In genomic region chr1:165730129-165730528, GRCm38 (mm10) we compare ENCODE assay signal across 22 mouse cellular contexts. TPM values are rescaled to one million over a fixed set of nuclear protein-coding genes. Genes with fewer than 3 reads are reported as not detected.
DNase-seq lines count a peak whose midpoint lies in the region; ATAC-seq lines count a peak whose summit lies in the region.
"Had no signal": no experiment of that assay in that cellular context is flagged by ENCODE, and none has a peak within 500 bp of the region (broad histone marks: within the 10 kb centered on the region; RNA-seq: fewer than 3 reads in every experiment).

No protein-coding gene starts in this region.

- no peak overlapping the region for H3K4me3 ChIP-seq in midbrain, embryonic 13.5 days (replicated peaks)
- no peak overlapping the region for H3K4me3 ChIP-seq in kidney, embryonic 15.5 days (replicated peaks)

- H3K9me3 ChIP-seq in midbrain, embryonic 13.5 days: no peaks in the 10 kb centered on the region
- no peaks in the 10 kb centered on the region for H3K9me3 ChIP-seq in kidney, embryonic 15.5 days (replicated peaks)

- no peak for ATAC-seq in midbrain, embryonic 13.5 days
- no peak for ATAC-seq in kidney, embryonic 15.5 days (replicated peaks; ENCODE audit: low FRiP score)
- no peak for ATAC-seq in frontal cortex, adult (ENCODE audit: low TSS enrichment)
- ATAC-seq: forebrain, embryonic 14.5 days; hindbrain, postnatal 0 days; lung, postnatal 0 days; midbrain, embryonic 16.5 days had no signal

- no peaks in the 10 kb centered on the region for H3K36me3 ChIP-seq in midbrain, embryonic 13.5 days
- H3K36me3 ChIP-seq in kidney, embryonic 15.5 days: no peaks in the 10 kb centered on the region

- H3K27ac ChIP-seq in midbrain, embryonic 13.5 days: no peak overlapping the region
- H3K27ac ChIP-seq in kidney, embryonic 15.5 days: no peak overlapping the region
- H3K27ac ChIP-seq: hindbrain, postnatal 0 days; macrophage; stomach, postnatal 0 days had no signal

- H3K27me3 ChIP-seq in midbrain, embryonic 13.5 days: no peaks in the 10 kb centered on the region
- no peaks in the 10 kb centered on the region for H3K27me3 ChIP-seq in kidney, embryonic 15.5 days

- no peak overlapping the region for H3K4me2 ChIP-seq in midbrain, embryonic 13.5 days (replicated peaks)
- H3K4me2 ChIP-seq in kidney, embryonic 15.5 days: no peak overlapping the region
- H3K4me2 ChIP-seq: heart, embryonic 11.5 days had no signal

- H3K9ac ChIP-seq in midbrain, embryonic 13.5 days (replicated peaks): no peak overlapping the region
- H3K9ac ChIP-seq in kidney, embryonic 15.5 days: no peak overlapping the region

- 45% methylated on average over 1 of the region's 1 CpGs for WGBS in midbrain, embryonic 13.5 days
- 21% methylated on average over 1 of the region's 1 CpGs for WGBS in kidney, embryonic 15.5 days

- DNase-seq in spleen, postnatal 36 days (ENCODE audit: low spot score in 2 of 2): peak; percentile 26 to 38
- no peak for DNase-seq in spleen, postnatal 10 days (ENCODE audit: low spot score in 2 of 2)
- DNase-seq in induced T-regulatory cell, adult 2 months (ENCODE audit: low read depth): peak; percentile 60
- DNase-seq in thymus, postnatal 0 days (ENCODE audit: low spot score): peak; percentile 69
- DNase-seq in kidney, adult 8-10 months: no peak
- DNase-seq: adrenal gland, postnatal 14 days; cerebellum, adult 8-10 months; cerebellum, postnatal 36 days; gastrocnemius, postnatal 10 days; kidney, adult 2 months; kidney, postnatal 36 days; layer of hippocampus, postnatal 36 days had no signal

- 0 out of 2 replicates have a peak, but pooled peaks cover under 1% of the 10 kb centered on the region for H3K4me1 ChIP-seq in midbrain, embryonic 13.5 days (replicated peaks)
- H3K4me1 ChIP-seq in kidney, embryonic 15.5 days: peaks cover 40% of the 10 kb centered on the region

RNA-seq across cellular contexts. Expression of gene Rcsd1, which starts 20.6 kb away (rescaled TPM):
- polyA plus RNA-seq in thymus, postnatal 0 days (2015; fragmentation: Nextera tagmentation; extraction: Ambion mirVana): 221 and 236 TPM in 2 replicates
- 8.0 and 8.3 TPM in 2 replicates for polyA plus RNA-seq in midbrain, embryonic 13.5 days (2015; fragmentation: Nextera tagmentation; extraction: Ambion mirVana)
- 56.2 and 57.8 TPM in 2 replicates for polyA plus RNA-seq in kidney, embryonic 15.5 days (2015; fragmentation: Nextera tagmentation; extraction: Ambion mirVana)

RNA-seq across cellular contexts. Expression of gene Creg1, which starts 33.4 kb away (rescaled TPM):
- 70.5 and 73.3 TPM in 2 replicates for polyA plus RNA-seq in thymus, postnatal 0 days (2015; fragmentation: Nextera tagmentation; extraction: Ambion mirVana)
- 21.7 and 23.8 TPM in 2 replicates for polyA plus RNA-seq in midbrain, embryonic 13.5 days (2015; fragmentation: Nextera tagmentation; extraction: Ambion mirVana)
- polyA plus RNA-seq in kidney, embryonic 15.5 days (2015; fragmentation: Nextera tagmentation; extraction: Ambion mirVana): 54.4 and 58.4 TPM in 2 replicates

RNA-seq across cellular contexts. Expression of gene Cd247, which starts 58.4 kb away (rescaled TPM):
- 282 TPM in 2 replicates for polyA plus RNA-seq in thymus, postnatal 0 days (2015; fragmentation: Nextera tagmentation; extraction: Ambion mirVana)
- 1.6 and 2.2 TPM in 2 replicates for polyA plus RNA-seq in midbrain, embryonic 13.5 days (2015; fragmentation: Nextera tagmentation; extraction: Ambion mirVana)
- 0.66 and 0.69 TPM in 2 replicates for polyA plus RNA-seq in kidney, embryonic 15.5 days (2015; fragmentation: Nextera tagmentation; extraction: Ambion mirVana)

Comparison
In these comparisons a context has a peak if more than half of its experiments do, and no peak if none do; other contexts are left out.
1. DNase-seq: peak in spleen, postnatal 36 days (2 of 2), induced T-regulatory cell, adult 2 months (single experiment) and thymus, postnatal 0 days (single experiment); none in spleen, postnatal 10 days (0 of 2) and kidney, adult 8-10 months (0 of 2).
2. RNA of gene Cd247, which starts 58.4 kb away (polyA plus RNA-seq): 282 TPM in thymus, postnatal 0 days; 1.6 to 2.2 TPM in midbrain, embryonic 13.5 days and 0.66 to 0.69 TPM in kidney, embryonic 15.5 days; every median in the first group is over 10 times any median in the second.